Mouse (Mus musculus) heart, postnatal 0 days (tissue): ENCODE data around the gene Dnajc3.

ENCODE experiments used
- CTCF ChIP-seq: IDR thresholded peaks from 2 replicates; pipeline ENCODE4 v1.5.1; 2016; ENCODE audit warnings: antibody characterized with exemption, control low read depth, low read depth
- EP300 ChIP-seq: IDR thresholded peaks from 2 replicates; pipeline ENCODE4 v1.6.1; 2016; ENCODE audit warnings: antibody characterized with exemption, low read depth

- TF ChIP-seq CTCF = no peak
- no peak for TF ChIP-seq EP300
Measured at GRCm38 (mm10) chr14:118920654-118921053, 17.1 kb upstream of the Dnajc3 start.
